Mouse (Mus musculus): ENCODE results near the gene Sparcl1. TPM values are rescaled to one million over a fixed set of nuclear protein-coding genes. Genes with fewer than 3 reads are reported as not detected.

Gene Sparcl1
- polyA plus RNA-seq, 1 experiment, result 0.02 TPM

- peaks cover 15% of the 10 kb centered on the region for H3K36me3 ChIP-seq (ENCODE audit: control insufficient read depth, insufficient read depth)
Measured at GRCm38 (mm10) chr5:104059628-104060027, 53.9 kb downstream of the Sparcl1 start.

GRCm38 (mm10) chr5:104058021-104058420, 55.5 kb downstream of the Sparcl1 start:
- Histone ChIP-seq H3K36me3 (ENCODE audit: control insufficient read depth, insufficient read depth) (peaks cover 17% of the 10 kb centered on the region), H3ac (ENCODE audit: control insufficient read depth, insufficient read length) (no peak overlapping the region), H3K27me3 (ENCODE audit: control insufficient read depth, insufficient read depth, insufficient read length) (no peaks in the 10 kb centered on the region), H3K4me2 (ENCODE audit: low read depth) (no peak overlapping the region), H3K4me3 (no peak overlapping the region), H3K79me2 (ENCODE audit: control insufficient read depth, insufficient read depth) (no peaks in the 10 kb centered on the region)
- TF ChIP-seq TCF12 (IDR thresholded peaks at IDR 0.05; ENCODE audit: insufficient read depth, poor library complexity, severe bottlenecking) (no peak), TCF3 (IDR thresholded peaks at IDR 0.05; ENCODE audit: insufficient read length, low read depth) (no peak), MYOD1 (IDR thresholded peaks at IDR 0.05; ENCODE audit: control insufficient read depth in 1 of 3, insufficient read length in 2 of 3, low read depth in 2 of 3) (no peak), MAX (IDR thresholded peaks at IDR 0.05; ENCODE audit: low read depth) (no peak), E2F4 (IDR thresholded peaks at IDR 0.05; ENCODE audit: insufficient read depth) (no peak), POLR2A (IDR thresholded peaks at IDR 0.05; ENCODE audit: insufficient read length, low read depth) (no peak), CEBPB (IDR thresholded peaks at IDR 0.05; ENCODE audit: insufficient read depth, poor library complexity, severe bottlenecking) (no peak), USF1 (IDR thresholded peaks at IDR 0.05; ENCODE audit: low read depth) (no peak), REST (IDR thresholded peaks at IDR 0.05; ENCODE audit: insufficient read depth, insufficient read length) (no peak), SRF (IDR thresholded peaks at IDR 0.05; ENCODE audit: control insufficient read depth, insufficient read length, low read depth) (no peak), POLR2AphosphoS2 (IDR thresholded peaks at IDR 0.05; ENCODE audit: insufficient read length, low read depth) (no peak), MYOG (IDR thresholded peaks at IDR 0.05; ENCODE audit: control insufficient read depth in 1 of 3, insufficient read depth in 1 of 3, insufficient read length in 2 of 3, low read depth in 2 of 3) (no peak)

More at GRCm38 (mm10) chr5:104059628-104060027, 53.9 kb downstream of the Sparcl1 start:
- H3K4me2 ChIP-seq (ENCODE audit: low read depth), result no peak overlapping the region
- H3K79me2 ChIP-seq (ENCODE audit: control insufficient read depth, insufficient read depth), result no peaks in the 10 kb centered on the region
- H3K4me3 ChIP-seq, result no peak overlapping the region
- TF ChIP-seq TCF3 (IDR thresholded peaks at IDR 0.05; ENCODE audit: insufficient read length, low read depth), result no peak
- TF ChIP-seq POLR2AphosphoS2 (IDR thresholded peaks at IDR 0.05; ENCODE audit: insufficient read length, low read depth), result no peak
- TF ChIP-seq MYOG (IDR thresholded peaks at IDR 0.05; ENCODE audit: control insufficient read depth in 1 of 3, insufficient read depth in 1 of 3, insufficient read length in 2 of 3, low read depth in 2 of 3), result no peak
- TF ChIP-seq REST (IDR thresholded peaks at IDR 0.05; ENCODE audit: insufficient read depth, insufficient read length), result no peak
- TF ChIP-seq MAX (IDR thresholded peaks at IDR 0.05; ENCODE audit: low read depth), result no peak
- no peak for TF ChIP-seq MYOD1 (IDR thresholded peaks at IDR 0.05; ENCODE audit: control insufficient read depth in 1 of 3, insufficient read length in 2 of 3, low read depth in 2 of 3)
- TF ChIP-seq CEBPB (IDR thresholded peaks at IDR 0.05; ENCODE audit: insufficient read depth, poor library complexity, severe bottlenecking), result no peak
- TF ChIP-seq USF1 (IDR thresholded peaks at IDR 0.05; ENCODE audit: low read depth), result no peak
- no peak for TF ChIP-seq E2F4 (IDR thresholded peaks at IDR 0.05; ENCODE audit: insufficient read depth)
- no peak for TF ChIP-seq POLR2A (IDR thresholded peaks at IDR 0.05; ENCODE audit: insufficient read length, low read depth)
- TF ChIP-seq TCF12 (IDR thresholded peaks at IDR 0.05; ENCODE audit: insufficient read depth, poor library complexity, severe bottlenecking), result no peak
- H3ac ChIP-seq (ENCODE audit: control insufficient read depth, insufficient read length), result no peak overlapping the region
- no peaks in the 10 kb centered on the region for H3K27me3 ChIP-seq (ENCODE audit: control insufficient read depth, insufficient read depth, insufficient read length)

GRCm38 (mm10) chr5:104056295-104056694, 57.2 kb downstream of the Sparcl1 start:
- Histone ChIP-seq H3K27me3 (ENCODE audit: control insufficient read depth, insufficient read depth, insufficient read length) (no peaks in the 10 kb centered on the region), H3K79me2 (ENCODE audit: control insufficient read depth, insufficient read depth) (no peaks in the 10 kb centered on the region), H3K4me2 (ENCODE audit: low read depth) (peak overlapping the region; percentile 73), H3ac (ENCODE audit: control insufficient read depth, insufficient read length) (no peak overlapping the region), H3K36me3 (ENCODE audit: control insufficient read depth, insufficient read depth) (peaks cover 25% of the 10 kb centered on the region), H3K4me3 (no peak overlapping the region)
- TF ChIP-seq E2F4 (IDR thresholded peaks at IDR 0.05; ENCODE audit: insufficient read depth) (no peak), USF1 (IDR thresholded peaks at IDR 0.05; ENCODE audit: low read depth) (peak; percentile 60)

GRCm38 (mm10) chr5:104055816-104056215, 57.7 kb downstream of the Sparcl1 start:
- Histone ChIP-seq H3K36me3 (ENCODE audit: control insufficient read depth, insufficient read depth) (peaks cover 29% of the 10 kb centered on the region), H3K27me3 (ENCODE audit: control insufficient read depth, insufficient read depth, insufficient read length) (no peaks in the 10 kb centered on the region), H3ac (ENCODE audit: control insufficient read depth, insufficient read length) (no peak overlapping the region), H3K79me2 (ENCODE audit: control insufficient read depth, insufficient read depth) (no peaks in the 10 kb centered on the region), H3K4me2 (ENCODE audit: low read depth) (peak overlapping the region; percentile 73), H3K4me3 (no peak overlapping the region)
- TF ChIP-seq E2F4 (IDR thresholded peaks at IDR 0.05; ENCODE audit: insufficient read depth) (no peak), TCF3 (IDR thresholded peaks at IDR 0.05; ENCODE audit: insufficient read length, low read depth) (no peak), CEBPB (IDR thresholded peaks at IDR 0.05; ENCODE audit: insufficient read depth, poor library complexity, severe bottlenecking) (no peak), POLR2A (IDR thresholded peaks at IDR 0.05; ENCODE audit: insufficient read length, low read depth) (no peak), MAX (IDR thresholded peaks at IDR 0.05; ENCODE audit: low read depth) (no peak), MYOD1 (IDR thresholded peaks at IDR 0.05; ENCODE audit: control insufficient read depth in 1 of 3, insufficient read length in 2 of 3, low read depth in 2 of 3) (no peak)

- no peak for TF ChIP-seq TCF12 (IDR thresholded peaks at IDR 0.05; ENCODE audit: insufficient read depth, poor library complexity, severe bottlenecking)
- TF ChIP-seq MYOG (IDR thresholded peaks at IDR 0.05; ENCODE audit: control insufficient read depth in 1 of 3, insufficient read depth in 1 of 3, insufficient read length in 2 of 3, low read depth in 2 of 3), result no peak
- TF ChIP-seq SRF (IDR thresholded peaks at IDR 0.05; ENCODE audit: control insufficient read depth, insufficient read length, low read depth), result no peak
- no peak for TF ChIP-seq CEBPB (IDR thresholded peaks at IDR 0.05; ENCODE audit: insufficient read depth, poor library complexity, severe bottlenecking)
- TF ChIP-seq MAX (IDR thresholded peaks at IDR 0.05; ENCODE audit: low read depth), result no peak
- Histone ChIP-seq H3K36me3 (ENCODE audit: control insufficient read depth, insufficient read depth) (peaks cover 29% of the 10 kb centered on the region), H3K27me3 (ENCODE audit: control insufficient read depth, insufficient read depth, insufficient read length) (no peaks in the 10 kb centered on the region), H3ac (ENCODE audit: control insufficient read depth, insufficient read length) (no peak overlapping the region), H3K79me2 (ENCODE audit: control insufficient read depth, insufficient read depth) (peaks cover 7% of the 10 kb centered on the region), H3K4me2 (ENCODE audit: low read depth) (no peak overlapping the region), H3K4me3 (no peak overlapping the region)
Measured at GRCm38 (mm10) chr5:104054938-104055337, 58.6 kb downstream of the Sparcl1 start.

Measured in myocyte (in vitro differentiated cells).